Mouse (Mus musculus) bone marrow, adult 2 months (tissue): Measurements from ENCODE around the gene Prelp. TPM values are rescaled to one million over a fixed set of nuclear protein-coding genes. Genes with fewer than 3 reads are reported as not detected.

Experiments
- H3K27ac ChIP-seq: fragments of 200-500 bp; 2 replicates; pipeline ENCODE4 v1.5.1; 2012; ENCODE audit warnings: low read depth, mild to moderate bottlenecking, control low read depth, inconsistent platforms, low read length; ENCODE audit not compliant: control insufficient read depth, poor library complexity, insufficient read depth
- H3K4me1 ChIP-seq: fragments of 200-500 bp; 2 replicates; pipeline ENCODE4 v1.6.1; 2011; ENCODE audit warnings: low read length; ENCODE audit not compliant: control insufficient read depth, insufficient read depth
- H3K4me3 ChIP-seq: fragments of 200-500 bp; replicated peaks from 2 replicates; pipeline ENCODE3; 2011; ENCODE audit warnings: mild to moderate bottlenecking, low read depth, low read length, control low read depth; ENCODE audit not compliant: control insufficient read depth
- CTCF ChIP-seq: fragments of 200-500 bp; IDR thresholded peaks from 2 replicates; pipeline ENCODE4 v1.5.1; 2011; ENCODE audit warnings: low read length, control low read depth; ENCODE audit not compliant: control insufficient read depth, insufficient read depth
- POLR2A ChIP-seq: fragments of 200-500 bp; IDR thresholded peaks from 2 replicates; pipeline ENCODE4 v1.6.1; 2011; ENCODE audit warnings: low read depth, mild to moderate bottlenecking, control low read depth, low read length, borderline replicate concordance; ENCODE audit not compliant: control insufficient read depth
- WGBS: fragments of 180-500 bp; shearing (Covaris S2); methylation state at CpG from one replicate; pipeline ENCODE4 v1.1.7; 2018; 5-methylcytosine and 5-hydroxymethylcytosine counted together
- polyA plus RNA-seq: library from polyadenylated mRNA; stranded (reverse); fragments of >200 nt; gene quantifications from 2 replicates; pipeline ENCODE4 v1.2.4, GENCODE M21; 2011; ENCODE audit warnings: low replicate concordance; ENCODE audit not compliant: missing spikeins, insufficient read depth, insufficient read length

The Prelp gene
- polyA plus RNA-seq, 1 experiment: 4.5 TPM

DNA sequence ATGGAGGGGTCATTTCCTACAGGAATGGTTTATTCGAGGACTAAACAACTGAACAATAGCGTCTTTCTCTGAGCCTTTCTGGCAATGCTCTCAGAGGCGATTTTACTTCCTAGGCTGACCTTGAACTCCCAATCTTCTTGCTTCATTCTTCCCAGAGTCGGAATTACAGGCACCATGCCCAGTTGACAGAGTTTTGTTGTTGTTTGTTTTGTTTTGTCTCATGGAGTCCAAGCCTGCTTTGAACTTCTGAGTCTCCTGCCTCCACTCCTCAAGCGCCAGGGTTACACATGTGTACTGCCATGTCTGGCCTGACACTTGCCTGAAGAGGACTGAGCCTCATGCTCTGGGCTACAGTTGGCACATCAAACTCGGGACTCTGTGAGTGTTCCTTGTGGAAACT is 8.2 kb downstream of the Prelp start:
- Histone ChIP-seq H3K4me3 (no peak overlapping the region), H3K4me1 (no peaks in the 10 kb centered on the region), H3K27ac (no peak overlapping the region)
- WGBS: 70% methylated on average over 6 of the region's 6 CpGs
- TF ChIP-seq POLR2A (no peak), CTCF (no peak)

DNA sequence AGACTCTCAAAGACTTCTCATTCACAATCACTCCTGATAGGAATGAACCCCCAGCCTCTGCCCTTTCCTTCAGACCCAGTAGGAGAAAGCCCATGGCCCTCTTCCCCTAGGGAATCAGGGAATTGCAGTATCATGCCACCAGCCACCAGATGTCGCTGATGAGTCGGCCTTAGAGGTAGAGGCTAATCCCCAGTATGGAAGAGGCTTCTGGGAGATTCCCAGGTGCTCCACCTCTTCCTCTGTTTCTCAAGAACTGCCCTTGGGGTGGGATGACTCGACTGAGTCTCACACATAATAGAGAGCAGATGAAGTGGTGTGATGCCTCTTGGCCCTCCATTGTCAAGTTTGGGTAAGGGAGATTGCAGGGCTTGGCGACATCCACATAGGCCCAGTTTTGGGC is 9.8 kb downstream of the Prelp start:
- 21% methylated on average over 4 of the region's 4 CpGs for WGBS
- no peaks in the 10 kb centered on the region for H3K4me1 ChIP-seq
- no peak overlapping the region for H3K4me3 ChIP-seq
- H3K27ac ChIP-seq: no peak overlapping the region
- peak; percentile 79 for TF ChIP-seq CTCF
- no peak for TF ChIP-seq POLR2A

DNA sequence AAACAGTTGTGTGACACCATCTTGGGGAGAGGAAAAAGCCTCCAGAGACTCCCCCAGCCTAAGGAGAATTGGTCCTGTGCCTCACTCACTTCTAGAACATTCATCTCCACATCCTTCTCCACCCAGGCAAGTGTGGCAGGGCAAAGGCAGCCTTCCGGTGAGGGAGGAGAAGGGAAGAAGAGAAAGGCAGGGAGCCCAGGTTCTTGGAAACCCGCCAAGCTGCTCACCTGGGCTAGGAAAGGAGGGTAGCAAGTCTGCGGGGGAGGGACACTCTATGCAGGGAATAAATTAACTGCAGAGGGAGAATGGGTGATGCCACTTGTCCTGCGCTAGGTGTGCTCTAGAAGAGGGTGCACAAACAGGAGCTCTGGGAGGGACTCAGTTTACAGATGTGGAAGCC is 10.2 kb downstream of the Prelp start:
- TF ChIP-seq CTCF (no peak), POLR2A (no peak)
- Histone ChIP-seq H3K27ac (no peak overlapping the region), H3K4me3 (no peak overlapping the region), H3K4me1 (no peaks in the 10 kb centered on the region)
- WGBS: 77% methylated on average over 4 of the region's 4 CpGs

DNA sequence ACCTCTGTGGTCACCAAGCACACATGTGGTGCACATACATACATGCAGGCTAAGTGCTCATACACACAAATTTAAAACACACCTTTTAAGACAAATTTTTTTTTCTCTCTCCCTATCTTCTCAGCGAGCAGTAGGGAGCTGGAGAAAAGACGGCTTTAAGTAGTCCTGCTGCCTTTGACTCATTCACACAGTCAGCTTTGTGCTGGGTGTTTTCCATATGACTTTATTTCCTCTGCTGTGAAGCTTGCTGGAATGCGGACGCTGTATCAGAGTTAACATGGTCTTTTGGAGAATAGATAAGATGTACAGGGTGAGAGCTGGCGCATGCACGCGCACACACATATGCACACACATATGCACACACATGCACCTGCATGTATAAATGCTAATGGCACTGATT is 11.1 kb downstream of the Prelp start:
- H3K27ac ChIP-seq: no peak overlapping the region
- WGBS: 79% methylated on average over 7 of the region's 7 CpGs
- no peak for TF ChIP-seq POLR2A
- no peak for TF ChIP-seq CTCF
- no peaks in the 10 kb centered on the region for H3K4me1 ChIP-seq
- H3K4me3 ChIP-seq: no peak overlapping the region

DNA sequence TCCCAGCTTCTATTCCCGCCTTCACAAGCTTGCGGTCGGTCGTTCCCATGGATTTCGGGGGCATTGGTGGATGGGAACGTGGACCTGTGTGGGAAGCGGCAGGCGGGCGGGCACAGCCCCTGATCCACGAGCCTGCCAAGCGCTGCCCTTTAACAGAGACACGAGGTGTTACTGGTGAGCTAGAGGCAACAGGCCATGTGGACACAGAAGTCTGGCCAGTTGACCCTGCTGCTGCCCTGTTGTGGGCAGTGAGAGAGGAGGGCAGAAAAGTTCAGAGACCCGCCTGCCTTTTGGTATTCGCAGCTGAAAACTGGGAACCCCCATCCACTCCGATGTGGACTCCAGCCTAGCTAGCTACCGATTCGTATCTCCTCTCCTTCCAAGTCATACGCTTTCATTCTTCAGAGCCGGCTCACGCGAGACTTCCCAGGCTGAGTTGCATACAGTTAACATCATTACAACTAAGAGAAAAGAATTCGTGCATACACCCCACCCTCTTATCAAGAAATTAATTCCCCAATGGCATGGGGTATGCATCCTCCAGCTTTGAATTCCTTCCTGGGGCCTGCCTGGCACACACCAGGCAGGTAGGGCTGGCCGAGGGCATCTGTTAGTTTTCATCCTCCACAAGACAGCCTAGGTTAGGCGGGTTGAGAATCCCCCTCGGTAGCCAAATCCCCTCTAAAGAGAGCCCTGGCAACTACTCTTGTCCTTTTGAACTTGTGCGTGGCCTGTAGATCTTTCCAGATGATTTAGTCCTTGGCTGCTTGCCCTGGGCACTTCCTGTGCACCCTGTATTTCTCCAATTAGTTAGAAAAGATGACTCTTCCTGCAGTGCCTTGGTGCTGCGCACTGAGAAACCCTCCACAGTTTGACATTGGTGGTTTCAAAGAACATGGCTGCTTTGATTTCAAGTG is 12.3 kb downstream of the Prelp start:
- no peak for TF ChIP-seq CTCF
- no peak for TF ChIP-seq POLR2A
- WGBS: 4% methylated on average over 27 of the region's 27 CpGs

DNA sequence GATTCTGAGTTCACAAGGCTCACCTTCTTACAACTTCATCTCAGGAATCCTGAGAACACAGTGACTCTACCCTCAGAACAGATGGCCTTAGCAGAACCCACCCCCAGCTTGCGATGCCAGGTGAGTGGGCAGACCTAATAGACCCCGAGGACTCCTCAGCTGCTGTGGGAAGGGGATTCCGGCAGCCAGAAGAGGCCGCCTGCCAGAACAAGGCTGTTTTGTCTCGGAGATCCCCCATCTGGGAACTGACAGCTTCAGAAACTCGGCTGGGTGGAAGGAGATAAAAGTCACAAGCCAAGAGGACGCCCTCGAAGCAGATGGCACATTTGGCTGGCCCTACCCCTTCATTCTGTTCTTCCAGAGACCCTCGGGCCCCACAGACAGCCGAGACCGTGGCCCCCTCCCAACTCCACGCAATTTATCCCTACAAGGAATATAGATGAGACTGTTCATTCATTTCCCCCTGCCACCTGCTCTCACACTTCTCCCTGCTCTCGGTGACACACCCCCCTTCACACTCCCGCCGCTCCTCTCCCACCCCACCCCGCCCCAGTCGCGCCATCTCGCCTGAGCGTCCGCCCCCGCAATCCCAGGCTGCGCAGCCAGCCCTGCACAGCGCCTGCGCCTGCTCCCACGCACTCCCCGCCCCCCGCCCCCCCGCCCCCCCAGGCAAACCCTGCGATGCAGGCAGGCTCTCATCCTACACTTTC is 13.1 kb downstream of the Prelp start, which contains the start of gene Optc:
Gene Optc (minus strand): TSS at position 51 of the 710 bp plus-strand sequence.
- no peak for TF ChIP-seq POLR2A
- no peak for TF ChIP-seq CTCF
- Histone ChIP-seq H3K4me3 (no peak within 1 kb of the TSS), H3K27ac (no peak within 1 kb of the TSS), H3K4me1 (no peaks in the 10 kb centered on the region)
- 13% methylated on average over 28 of the region's 30 CpGs for WGBS

More for the DNA sequence above, 12.3 kb downstream of the Prelp start:
- no peaks in the 10 kb centered on the region for H3K4me1 ChIP-seq
- no peak overlapping the region for H3K27ac ChIP-seq
- no peak overlapping the region for H3K4me3 ChIP-seq

DNA sequence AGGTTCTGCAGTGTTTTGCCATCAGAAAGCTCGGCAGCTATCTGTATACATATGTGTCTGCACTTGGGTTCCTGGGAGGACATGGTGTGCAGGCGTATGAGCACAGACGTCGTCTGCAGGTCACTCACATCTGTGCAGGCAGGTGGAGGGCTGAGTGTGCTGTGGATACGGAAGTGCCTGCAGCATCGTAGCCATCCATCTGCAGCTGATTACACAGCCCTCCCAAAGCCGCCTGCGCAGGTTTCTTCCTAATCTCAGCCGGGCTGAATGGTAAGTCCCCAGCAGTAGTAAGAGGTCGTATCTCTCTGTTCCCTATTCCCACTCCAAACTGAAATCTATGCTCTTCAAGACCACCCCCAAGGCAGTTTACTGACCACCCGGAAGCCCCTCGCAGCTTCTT is 14.8 kb downstream of the Prelp start:
- no peak for TF ChIP-seq CTCF
- TF ChIP-seq POLR2A: no peak
- Histone ChIP-seq H3K27ac (no peak overlapping the region), H3K4me1 (no peaks in the 10 kb centered on the region), H3K4me3 (no peak overlapping the region)
- WGBS: 72% methylated on average over 12 of the region's 12 CpGs

DNA sequence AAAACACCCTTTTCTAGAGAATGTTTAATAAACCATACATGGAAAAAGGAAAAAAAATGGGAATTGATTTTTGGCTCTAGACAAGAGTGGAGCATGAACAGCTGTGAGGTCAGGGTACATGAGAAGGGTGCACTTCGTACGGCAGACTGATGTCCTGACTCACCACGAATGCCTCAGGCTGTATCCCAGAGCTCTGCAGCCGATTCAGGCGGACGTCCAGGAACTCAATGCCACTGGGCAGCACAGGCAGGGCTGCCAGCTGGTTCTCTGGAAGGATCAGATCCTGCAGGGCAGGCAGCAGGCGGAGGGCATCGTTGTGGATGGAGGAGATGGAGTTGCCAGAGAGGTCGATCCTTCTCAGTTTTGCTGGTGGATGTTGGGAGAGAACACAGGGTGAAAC is 20.4 kb downstream of the Prelp start:
- WGBS: 84% methylated on average over 9 of the region's 9 CpGs
- H3K4me1 ChIP-seq: no peaks in the 10 kb centered on the region
- no peak for TF ChIP-seq CTCF
- TF ChIP-seq POLR2A: no peak
- H3K27ac ChIP-seq: no peak overlapping the region
- H3K4me3 ChIP-seq: no peak overlapping the region
